Mouse (Mus musculus): ENCODE data around the gene Itgav. TPM values are rescaled to one million over a fixed set of nuclear protein-coding genes. Genes with fewer than 3 reads are reported as not detected.

Itgav gene
- polyA plus RNA-seq, 2 experiments: 38.1 to 87.5 TPM

- no peak for TF ChIP-seq POLR2A (IDR thresholded peaks at IDR 0.05; ENCODE audit: borderline replicate concordance, extremely low read depth, insufficient read depth, insufficient read length)
- H3K9me3 ChIP-seq (ENCODE audit: control insufficient read depth, low read length): no peaks in the 10 kb centered on the region
- no peaks in the 10 kb centered on the region for H3K4me1 ChIP-seq (ENCODE audit: control insufficient read depth, insufficient read depth, low read length)
- WGBS: 75% methylated on average over 4 of the region's 4 CpGs
- no peak overlapping the region for H3K4me2 ChIP-seq (replicated peaks; ENCODE audit: low read depth, low read length, severe bottlenecking)
- H3K27ac ChIP-seq (replicated peaks; ENCODE audit: low read depth, low read length): no peak overlapping the region
- H3K27me3 ChIP-seq (ENCODE audit: control insufficient read depth, insufficient read depth, low read length): no peaks in the 10 kb centered on the region
- H3K9ac ChIP-seq (ENCODE audit: low read depth, low read length, severe bottlenecking): no peak overlapping the region
- no peak for DNase-seq (ENCODE audit: low spot score)
- no peak overlapping the region for H3K4me3 ChIP-seq (replicated peaks; ENCODE audit: low read length)
- ATAC-seq (ENCODE audit: low FRiP score, low read depth): no peak
- H3K36me3 ChIP-seq (ENCODE audit: control insufficient read depth, insufficient read depth, low read length): peaks cover 84% of the 10 kb centered on the region
Measured at GRCm38 (mm10) chr2:83795766-83796165, 71.6 kb downstream of the Itgav start.

GRCm38 (mm10) chr2:83797902-83798497 lies 73.8 kb downstream of the Itgav start:
- Histone ChIP-seq H3K9ac (ENCODE audit: low read depth, low read length, severe bottlenecking) (no peak overlapping the region), H3K4me1 (ENCODE audit: control insufficient read depth, insufficient read depth, low read length) (no peaks in the 10 kb centered on the region), H3K4me3 (replicated peaks; ENCODE audit: low read length) (no peak overlapping the region), H3K27me3 (ENCODE audit: control insufficient read depth, insufficient read depth, low read length) (no peaks in the 10 kb centered on the region), H3K4me2 (replicated peaks; ENCODE audit: low read depth, low read length, severe bottlenecking) (no peak overlapping the region), H3K9me3 (ENCODE audit: control insufficient read depth, low read length) (no peaks in the 10 kb centered on the region), H3K27ac (replicated peaks; ENCODE audit: low read depth, low read length) (no peak overlapping the region), H3K36me3 (ENCODE audit: control insufficient read depth, insufficient read depth, low read length) (peaks cover 85% of the 10 kb centered on the region)
- ATAC-seq (ENCODE audit: low FRiP score, low read depth): no peak
- DNase-seq (ENCODE audit: low spot score): no peak
- no peak for TF ChIP-seq POLR2A (IDR thresholded peaks at IDR 0.05; ENCODE audit: borderline replicate concordance, extremely low read depth, insufficient read depth, insufficient read length)
- WGBS: 71% methylated on average over 9 of the region's 9 CpGs

- ATAC-seq (ENCODE audit: low FRiP score, low read depth) (peak; percentile 92), DNase-seq (ENCODE audit: low spot score) (peak; percentile 47)
- WGBS: 2% methylated on average over 45 of the region's 63 CpGs
- Histone ChIP-seq H3K9ac (ENCODE audit: low read depth, low read length, severe bottlenecking) (peak within 1 kb of the TSS; percentile 90), H3K27me3 (ENCODE audit: control insufficient read depth, insufficient read depth, low read length) (no peaks in the 10 kb centered on the region), H3K4me2 (replicated peaks; ENCODE audit: low read depth, low read length, severe bottlenecking) (peak within 1 kb of the TSS; percentile 73), H3K36me3 (ENCODE audit: control insufficient read depth, insufficient read depth, low read length) (no peaks in the 10 kb centered on the region), H3K4me3 (replicated peaks; ENCODE audit: low read length) (peak within 1 kb of the TSS; percentile 79), H3K4me1 (ENCODE audit: control insufficient read depth, insufficient read depth, low read length) (no peaks in the 10 kb centered on the region; the same call in 1 of the 2 replicates), H3K27ac (replicated peaks; ENCODE audit: low read depth, low read length) (peak within 1 kb of the TSS; percentile 48), H3K9me3 (ENCODE audit: control insufficient read depth, low read length) (no peaks in the 10 kb centered on the region)
- 0 out of 2 replicates have a peak, but pooled peaks have one; percentile 36 for TF ChIP-seq POLR2A (IDR thresholded peaks at IDR 0.05; ENCODE audit: borderline replicate concordance, extremely low read depth, insufficient read depth, insufficient read length)
Measured at GRCm38 (mm10) chr2:83812483-83813272, 88.5 kb downstream of the Itgav start, which contains the start of gene Fam171b. Fam171b (plus strand) TSS chr2:83812636.

- Histone ChIP-seq H3K9ac (ENCODE audit: low read depth, low read length, severe bottlenecking) (peak overlapping the region; percentile 90), H3K36me3 (ENCODE audit: control insufficient read depth, insufficient read depth, low read length) (no peaks in the 10 kb centered on the region), H3K9me3 (ENCODE audit: control insufficient read depth, low read length) (no peaks in the 10 kb centered on the region), H3K27me3 (ENCODE audit: control insufficient read depth, insufficient read depth, low read length) (no peaks in the 10 kb centered on the region), H3K4me1 (ENCODE audit: control insufficient read depth, insufficient read depth, low read length) (no peaks in the 10 kb centered on the region; the same call in 1 of the 2 replicates), H3K4me3 (replicated peaks; ENCODE audit: low read length) (peak overlapping the region; percentile 79), H3K4me2 (replicated peaks; ENCODE audit: low read depth, low read length, severe bottlenecking) (peak overlapping the region; percentile 73), H3K27ac (replicated peaks; ENCODE audit: low read depth, low read length) (no peak overlapping the region)
- 15% methylated on average over 10 of the region's 10 CpGs for WGBS
- TF ChIP-seq POLR2A (IDR thresholded peaks at IDR 0.05; ENCODE audit: borderline replicate concordance, extremely low read depth, insufficient read depth, insufficient read length): no peak
- ATAC-seq (ENCODE audit: low FRiP score, low read depth) (no peak), DNase-seq (ENCODE audit: low spot score) (no peak)
Measured at GRCm38 (mm10) chr2:83813273-83813892, 89.2 kb downstream of the Itgav start.

- ATAC-seq (ENCODE audit: low FRiP score, low read depth) (no peak), DNase-seq (ENCODE audit: low spot score) (no peak)
- 47% methylated on average over 6 of the region's 6 CpGs for WGBS
- Histone ChIP-seq H3K36me3 (ENCODE audit: control insufficient read depth, insufficient read depth, low read length) (no peaks in the 10 kb centered on the region), H3K9me3 (ENCODE audit: control insufficient read depth, low read length) (no peaks in the 10 kb centered on the region), H3K9ac (ENCODE audit: low read depth, low read length, severe bottlenecking) (no peak overlapping the region), H3K4me3 (replicated peaks; ENCODE audit: low read length) (no peak overlapping the region), H3K4me1 (ENCODE audit: control insufficient read depth, insufficient read depth, low read length) (no peaks in the 10 kb centered on the region; the same call in 1 of the 2 replicates), H3K4me2 (replicated peaks; ENCODE audit: low read depth, low read length, severe bottlenecking) (peak overlapping the region; percentile 73; the same call in 1 of the 2 replicates), H3K27ac (replicated peaks; ENCODE audit: low read depth, low read length) (no peak overlapping the region), H3K27me3 (ENCODE audit: control insufficient read depth, insufficient read depth, low read length) (no peaks in the 10 kb centered on the region)
- no peak for TF ChIP-seq POLR2A (IDR thresholded peaks at IDR 0.05; ENCODE audit: borderline replicate concordance, extremely low read depth, insufficient read depth, insufficient read length)
Measured at GRCm38 (mm10) chr2:83814009-83814408, 89.8 kb downstream of the Itgav start.

Data from limb, embryonic 14.5 days (tissue).